Mouse (Mus musculus) CD4-positive helper T cell, adult 2 months (primary cell): Measurements from ENCODE around the gene Sap30bp.

ENCODE experiments used
- DNase-seq: peaks from one replicate; pipeline ENCODE4 v3.0.0-alpha.2; 2012; ENCODE audit warnings: low read depth, missing footprints, low spot score

Sap30bp gene

DNA sequence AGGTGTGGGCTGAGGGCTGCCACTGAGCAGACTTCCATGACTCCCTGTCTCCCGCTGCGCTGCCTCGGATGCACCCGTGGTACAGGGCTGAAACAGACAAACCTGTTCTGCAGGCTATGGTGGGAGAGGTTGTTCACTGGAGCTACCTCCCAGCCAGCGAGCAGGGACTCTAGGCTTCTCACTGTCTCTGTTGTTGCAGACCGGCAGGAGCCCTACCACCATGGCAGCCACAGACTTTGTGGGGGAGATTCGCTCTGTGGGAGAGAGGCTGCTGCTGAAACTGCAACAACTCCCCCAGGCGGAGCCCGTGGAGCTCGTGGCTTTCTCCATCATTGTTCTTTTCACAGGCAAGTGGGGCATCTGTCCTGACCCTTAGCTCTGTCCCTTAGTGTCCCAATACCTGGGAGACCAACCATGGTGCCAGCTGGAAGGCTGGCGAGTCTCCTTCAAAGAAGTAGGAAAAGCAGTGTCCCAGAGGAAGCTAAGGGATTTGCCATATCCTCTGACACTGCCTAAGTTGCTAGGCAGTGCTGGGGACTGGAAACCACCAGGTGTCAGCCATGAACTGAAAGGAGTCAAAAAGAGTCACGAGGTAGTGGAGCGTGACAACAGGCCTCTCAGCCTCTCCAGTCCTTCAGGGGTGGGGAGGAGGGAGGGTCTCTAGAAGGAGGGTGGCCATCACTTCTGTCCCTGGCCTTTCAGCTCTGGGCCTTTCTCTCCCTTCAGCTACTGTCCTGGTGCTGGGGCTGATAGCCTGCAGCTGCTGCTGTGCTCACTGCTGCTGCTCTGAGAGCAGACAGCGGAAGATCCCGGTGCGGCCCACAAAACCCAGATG is 27.9 kb upstream of the Sap30bp start:
- DNase-seq: no peak

DNA sequence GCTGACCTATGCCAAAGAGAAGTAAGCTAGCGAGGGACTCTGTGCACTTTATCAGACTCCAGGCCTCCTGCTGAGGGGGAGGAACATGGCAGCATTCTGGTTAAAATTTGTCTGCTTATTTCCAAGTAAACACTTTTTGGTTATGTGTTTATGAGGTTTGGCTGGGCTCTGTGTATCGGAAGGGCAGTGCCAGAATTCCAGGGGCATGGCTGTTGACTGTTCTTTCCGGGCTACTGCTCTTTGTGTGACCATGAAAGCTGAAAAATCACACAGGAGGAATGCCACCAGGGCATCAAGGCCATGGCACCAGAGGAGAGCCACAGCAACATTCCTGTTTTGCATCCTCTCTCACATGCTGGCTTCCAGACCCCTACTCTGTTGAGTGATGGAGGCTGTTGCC is 27.0 kb upstream of the Sap30bp start:
- DNase-seq: no peak

DNA sequence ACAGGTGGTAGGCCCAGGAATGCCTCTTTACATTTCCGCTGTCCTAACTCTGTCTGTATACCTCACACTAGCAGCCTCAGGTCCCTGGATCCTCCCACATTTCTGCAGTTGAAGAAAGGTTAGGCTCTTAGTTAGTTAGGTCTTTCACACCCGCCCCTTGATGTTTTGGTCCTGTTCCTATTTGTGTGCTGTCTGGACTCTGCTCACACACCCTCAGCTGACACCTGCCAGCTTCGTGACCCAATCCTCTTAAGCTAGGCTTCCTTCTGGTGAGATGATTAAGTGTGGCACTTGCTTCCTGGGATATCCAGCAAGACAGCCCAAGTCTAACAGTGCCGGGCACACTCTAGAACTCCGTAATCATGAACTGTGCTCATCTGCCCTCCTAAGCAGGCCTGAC is 26.6 kb upstream of the Sap30bp start:
- no peak for DNase-seq

GRCm38 (mm10) chr11:115911134-115911561 is 21.9 kb upstream of the Sap30bp start:
- no peak for DNase-seq

GRCm38 (mm10) chr11:115911632-115912376 is 21.3 kb upstream of the Sap30bp start, which contains the start of gene Smim6:
Gene Smim6, plus strand, starts transcription at chr11:115912017.
- DNase-seq: no peak

- no peak for DNase-seq
Measured at GRCm38 (mm10) chr11:115916579-115916978, 16.5 kb upstream of the Sap30bp start.

- no peak for DNase-seq
Measured at GRCm38 (mm10) chr11:115918637-115919036, 14.4 kb upstream of the Sap30bp start.

DNA sequence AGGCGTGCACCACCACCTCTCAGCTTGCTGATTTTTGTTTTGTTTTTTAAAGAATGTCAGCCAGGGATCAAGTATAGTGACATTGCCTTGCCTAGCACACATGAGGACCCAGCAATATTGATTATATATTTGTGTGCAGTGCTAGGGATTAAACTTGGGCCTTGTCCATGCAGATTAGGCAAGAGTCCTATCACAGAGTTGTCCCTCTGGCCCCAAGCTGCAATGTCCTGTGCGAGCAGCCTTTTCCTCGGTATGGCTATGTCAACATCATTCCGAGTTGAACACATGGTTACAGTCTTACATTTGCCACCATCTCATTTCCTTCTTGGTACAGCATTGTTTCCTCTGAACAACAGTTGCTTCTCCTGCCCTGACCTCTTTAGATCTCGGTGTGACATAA is 14.0 kb upstream of the Sap30bp start:
- DNase-seq: no peak

- DNase-seq: peak; percentile 56
Measured at GRCm38 (mm10) chr11:115920110-115920818, 12.8 kb upstream of the Sap30bp start.

GRCm38 (mm10) chr11:115921986-115922385 is 11.1 kb upstream of the Sap30bp start:
- DNase-seq: no peak

- no peak for DNase-seq
Measured at GRCm38 (mm10) chr11:115929031-115929430, 4.1 kb upstream of the Sap30bp start.

GRCm38 (mm10) chr11:115929818-115930217 is 3.3 kb upstream of the Sap30bp start:
- DNase-seq: no peak

DNA sequence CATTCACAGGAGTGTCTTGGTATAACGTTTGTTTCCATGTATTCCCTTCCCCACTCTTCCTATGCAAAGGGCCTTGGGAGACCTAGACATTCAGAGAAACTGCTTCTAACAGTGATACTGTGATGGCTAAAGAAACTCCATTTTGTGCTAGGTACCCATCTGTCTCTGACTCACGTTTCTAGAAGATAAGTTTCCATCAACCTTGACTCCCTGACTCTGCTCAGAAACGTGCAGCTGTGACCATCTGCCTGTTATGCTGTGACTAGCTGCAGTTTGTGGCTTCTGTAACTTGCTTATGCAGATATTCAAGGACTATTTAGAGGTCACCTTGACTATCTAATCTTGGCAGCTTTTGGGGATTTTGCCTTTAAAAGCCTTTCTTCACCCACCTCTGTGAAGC is 1.8 kb upstream of the Sap30bp start:
- no peak for DNase-seq

DNA sequence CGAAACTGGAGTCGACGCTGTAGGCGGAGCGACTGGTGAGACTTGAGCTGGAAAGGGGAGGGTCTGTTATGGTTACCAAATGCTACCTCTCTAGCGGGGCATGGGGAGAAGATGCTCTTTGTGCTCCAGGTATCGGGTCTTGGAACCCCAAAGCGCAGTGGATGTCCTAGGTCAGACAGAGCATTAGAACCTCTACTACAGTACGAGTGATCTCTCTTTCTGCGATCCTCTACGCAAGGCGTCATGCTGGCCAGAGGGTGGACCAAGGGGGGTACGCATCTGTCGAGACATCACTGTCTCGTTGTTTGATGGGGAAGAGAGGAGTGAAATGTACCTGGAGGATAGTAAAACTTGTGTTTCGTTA is 647 bp downstream of the Sap30bp start:
- no peak for DNase-seq

GRCm38 (mm10) chr11:115939690-115940329 is 6.7 kb downstream of the Sap30bp start:
- peak; percentile 75 for DNase-seq

DNA sequence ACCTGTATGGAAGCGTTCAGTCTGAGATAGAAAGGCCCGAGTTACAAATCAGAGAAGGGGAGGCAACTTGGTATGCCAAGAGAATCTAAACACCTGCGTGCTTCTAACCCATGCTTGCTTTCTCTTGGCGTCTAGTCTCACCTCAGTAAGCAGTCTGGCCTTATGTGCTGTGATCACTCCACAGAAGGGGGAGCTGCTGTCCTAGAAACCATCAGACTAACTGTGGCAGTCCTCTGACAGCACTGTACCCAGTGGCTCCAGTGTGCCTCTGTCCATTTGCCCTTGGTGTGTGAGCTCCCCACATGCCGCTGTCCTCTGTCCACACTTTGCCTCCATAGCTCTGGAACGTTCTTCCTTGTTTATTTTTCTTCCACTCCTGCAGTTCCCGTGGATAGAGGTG is 8.9 kb downstream of the Sap30bp start:
- no peak for DNase-seq

- DNase-seq: no peak
Measured at GRCm38 (mm10) chr11:115945247-115945646, 12.2 kb downstream of the Sap30bp start.

DNA sequence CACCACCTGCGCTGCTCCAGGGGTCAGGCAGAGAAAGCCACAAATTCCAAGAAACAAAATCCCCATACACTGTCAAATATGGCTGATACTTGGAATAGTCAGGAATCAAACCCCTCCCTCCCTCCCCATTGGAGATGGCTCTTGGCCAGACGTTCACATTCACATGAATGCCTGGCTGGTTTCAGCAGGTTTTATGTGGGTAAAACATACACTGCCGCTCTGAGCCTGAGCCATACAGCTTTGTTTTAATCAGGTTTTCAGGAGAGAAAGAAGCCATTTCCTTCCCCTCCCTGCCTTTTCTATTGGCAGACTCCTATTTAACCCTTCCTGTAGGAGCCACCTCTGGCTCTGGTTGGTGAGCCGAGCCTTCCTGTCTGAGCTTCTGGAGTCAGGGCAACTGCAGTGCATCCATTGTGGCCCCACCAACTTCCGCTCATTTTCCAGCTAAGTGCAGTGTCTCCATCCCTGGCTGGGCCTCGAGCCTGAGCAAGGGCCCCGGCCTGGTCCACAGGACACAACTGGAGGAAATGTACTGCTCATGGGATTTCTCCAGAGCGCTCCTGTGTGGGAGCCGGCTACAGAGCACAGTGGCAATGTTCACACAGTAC is 13.2 kb downstream of the Sap30bp start:
- no peak for DNase-seq

DNA sequence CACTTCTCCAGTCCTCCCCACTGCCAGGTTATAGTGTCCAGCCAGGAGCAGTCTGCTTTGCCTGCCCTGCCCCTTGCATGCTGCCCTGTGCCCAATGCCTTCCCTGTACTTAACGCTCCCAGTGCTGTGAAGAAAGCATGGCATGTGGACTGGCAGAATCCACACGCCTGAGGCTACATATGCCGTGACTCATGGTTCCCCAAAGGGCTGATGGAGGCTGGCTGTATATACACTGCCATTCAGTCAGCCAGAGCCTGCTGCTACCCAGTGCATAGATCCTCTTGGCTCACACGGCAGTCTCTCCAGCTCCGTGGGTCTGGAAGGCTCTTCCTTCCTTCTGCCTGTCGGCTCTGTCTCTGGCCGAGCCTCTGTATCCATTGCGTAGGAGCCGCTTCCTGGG is 15.2 kb downstream of the Sap30bp start:
- no peak for DNase-seq

DNA sequence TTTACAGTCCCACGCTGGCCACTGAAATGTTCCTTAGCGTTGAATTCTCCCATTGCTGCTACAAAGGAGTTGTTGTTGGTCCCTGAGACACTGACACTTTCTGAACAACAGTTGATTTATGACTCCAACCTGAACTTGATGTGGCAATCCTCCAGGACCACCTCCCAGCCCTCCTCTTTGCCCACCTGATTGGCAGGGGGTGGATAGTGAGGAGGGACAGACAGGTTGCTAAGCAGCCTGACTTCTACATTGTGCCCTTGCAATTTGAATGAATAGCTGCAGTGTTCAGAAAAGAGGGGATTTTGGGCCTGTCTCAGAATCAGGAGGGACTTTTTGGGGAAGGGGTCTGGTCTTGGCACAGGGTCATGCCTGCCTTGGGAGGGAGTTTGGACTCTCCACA is 17.6 kb downstream of the Sap30bp start:
- no peak for DNase-seq

- DNase-seq: peak; percentile 59
Measured at GRCm38 (mm10) chr11:115954712-115955111, 21.6 kb downstream of the Sap30bp start.
